Mouse (Mus musculus) c-Kit-positive CD71-positive TER-119-positive erythroid progenitor cells, embryonic 14.5 days (primary cell): ENCODE measurements around the gene L3mbtl4.

Experiments used
- DNase-seq: peaks from one replicate; pipeline ENCODE4 v3.0.0-alpha.2; 2013; ENCODE audit warnings: low spot score

L3mbtl4 gene

DNA sequence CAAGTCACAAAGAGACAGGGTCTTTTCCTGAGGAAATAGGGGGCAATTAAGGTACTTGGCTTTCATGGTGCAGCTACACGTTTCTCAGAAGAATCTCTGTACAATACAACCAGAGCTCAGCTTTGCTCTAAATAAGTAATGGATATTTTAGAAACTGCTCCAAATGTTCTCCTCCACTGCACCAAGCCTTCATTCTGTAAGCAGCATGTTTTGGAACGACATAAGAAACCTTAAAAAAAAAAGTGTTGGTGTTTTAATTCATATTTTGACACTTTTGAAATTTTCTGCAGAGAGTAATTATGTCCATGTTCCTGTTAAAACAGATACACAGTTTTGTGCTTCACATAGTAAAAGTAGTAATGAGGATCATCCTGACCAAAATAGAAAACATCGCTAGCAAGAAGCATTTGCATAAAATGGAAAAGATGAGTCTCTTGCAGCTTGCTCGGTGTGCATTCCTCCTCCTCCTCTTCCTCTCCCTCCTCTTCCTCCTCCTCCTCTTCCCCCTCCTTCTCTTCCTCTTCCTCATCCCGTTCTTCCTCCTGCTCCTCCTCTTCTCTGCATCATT lies 369.0 kb downstream of the L3mbtl4 start:
- no peak for DNase-seq

DNA sequence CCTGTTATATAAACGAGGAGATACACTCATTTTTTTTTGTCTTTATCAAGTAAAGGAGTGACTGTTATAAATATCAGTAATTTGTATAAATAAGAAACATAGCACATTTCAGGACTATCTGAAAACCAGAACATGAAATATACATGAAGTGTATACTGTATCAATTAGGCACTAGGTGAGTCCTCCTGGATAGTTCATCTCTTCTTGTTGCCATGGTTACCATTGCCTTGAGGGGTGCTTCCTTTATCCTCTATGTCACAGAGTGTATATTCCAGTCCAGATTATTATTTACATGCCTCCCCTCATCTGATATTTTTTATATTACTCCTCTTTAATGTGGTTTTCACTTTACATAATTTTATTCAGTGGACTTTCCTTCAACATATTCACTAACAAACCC lies 392.9 kb downstream of the L3mbtl4 start:
- no peak for DNase-seq

DNA sequence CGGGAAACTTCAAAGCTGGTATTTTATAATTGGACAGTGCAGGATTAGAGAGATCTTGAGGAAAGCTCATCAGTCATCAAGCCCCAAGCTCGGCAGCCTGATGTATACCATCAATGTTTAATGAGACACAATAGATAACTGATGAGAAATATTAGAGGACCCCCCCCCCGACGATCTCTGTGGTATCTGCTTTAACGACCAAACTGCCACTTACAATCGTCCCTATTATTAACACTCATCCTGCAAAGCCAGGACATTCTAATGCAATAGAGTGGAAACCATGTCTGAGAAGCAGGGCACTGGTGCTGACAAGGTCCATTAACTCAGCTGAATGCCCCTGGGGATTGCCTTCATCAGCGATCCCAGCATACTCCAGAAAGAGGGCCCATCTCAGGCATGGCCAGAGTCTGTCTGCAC lies 398.5 kb downstream of the L3mbtl4 start:
- DNase-seq: no peak

DNA sequence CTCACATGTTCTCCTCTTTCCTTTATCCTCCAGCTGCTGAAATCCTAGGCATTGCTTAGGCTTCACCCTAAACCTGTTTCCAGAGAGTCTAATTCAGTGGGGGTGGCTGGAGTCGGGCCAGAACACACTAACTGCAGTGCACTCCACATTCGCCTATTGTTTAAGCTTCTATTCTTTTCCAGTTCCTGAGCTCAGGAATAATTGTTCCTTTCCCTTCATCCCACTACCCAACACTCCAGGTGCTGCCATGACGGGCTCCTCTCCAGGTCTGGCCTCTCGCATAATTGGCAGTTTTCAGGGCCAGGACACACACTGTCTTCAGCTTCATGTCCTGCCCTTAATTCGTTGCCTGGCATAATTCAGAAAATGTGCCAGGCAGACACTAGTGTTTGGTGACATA lies 437.1 kb downstream of the L3mbtl4 start:
- DNase-seq: no peak

DNA sequence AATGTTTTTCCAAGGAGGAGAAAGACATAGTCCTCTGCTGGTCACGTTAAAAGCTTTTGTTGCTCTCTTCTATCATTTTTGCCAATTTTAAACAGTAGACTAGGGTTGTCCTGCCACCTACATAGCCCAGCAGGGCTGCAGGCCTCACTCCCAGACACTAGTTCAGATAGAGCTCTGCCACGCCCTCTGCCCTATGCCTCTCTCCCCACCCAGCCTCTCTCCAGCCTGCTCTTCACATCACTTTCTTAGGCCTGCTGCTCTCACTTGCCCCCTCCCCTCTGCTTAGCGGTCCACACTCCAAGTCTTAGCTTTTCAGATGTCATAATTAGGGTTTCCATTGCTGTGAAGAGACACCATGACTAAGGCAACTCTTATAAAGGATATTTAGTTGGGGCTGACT lies 437.8 kb downstream of the L3mbtl4 start:
- DNase-seq: no peak

DNA sequence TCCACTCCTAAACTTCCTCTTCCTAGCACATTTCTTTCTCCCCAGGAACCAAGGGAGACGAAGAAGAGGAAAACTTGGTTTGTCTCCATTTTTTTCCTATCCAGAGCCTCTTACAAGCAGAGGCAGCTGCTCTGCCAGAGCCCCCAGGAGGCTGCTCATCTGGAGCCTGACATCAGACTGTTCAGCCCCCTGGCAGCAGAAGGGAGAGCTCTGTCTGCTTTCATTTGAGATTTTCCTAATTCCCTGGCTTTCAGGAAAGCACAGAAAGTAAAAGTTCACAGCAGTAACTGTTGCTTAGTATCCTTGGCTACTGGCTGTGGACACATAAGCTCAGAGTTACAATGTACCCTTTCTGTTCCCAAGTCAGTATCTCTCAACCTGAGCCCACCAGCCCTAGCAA lies 474.7 kb downstream of the L3mbtl4 start:
- DNase-seq: no peak

DNA sequence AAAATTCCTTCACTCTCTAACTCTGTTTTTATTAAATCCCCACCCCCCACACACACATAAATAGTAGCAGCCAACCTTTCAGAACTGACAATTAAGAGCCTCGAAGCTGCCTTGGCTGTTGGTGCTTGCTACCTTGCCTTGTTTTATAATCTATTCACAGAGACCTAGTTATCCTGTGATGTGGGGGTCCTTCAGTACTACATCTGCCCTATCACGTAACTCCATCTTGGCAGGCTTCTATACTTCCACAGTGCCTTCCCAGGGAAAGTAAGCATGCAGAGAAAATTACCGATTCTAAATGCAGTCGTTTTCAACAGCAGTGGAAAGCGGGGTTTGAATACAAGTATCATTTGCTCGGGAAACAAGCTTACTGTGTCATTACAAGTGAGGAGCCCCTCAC lies 476.9 kb downstream of the L3mbtl4 start:
- DNase-seq: no peak

DNA sequence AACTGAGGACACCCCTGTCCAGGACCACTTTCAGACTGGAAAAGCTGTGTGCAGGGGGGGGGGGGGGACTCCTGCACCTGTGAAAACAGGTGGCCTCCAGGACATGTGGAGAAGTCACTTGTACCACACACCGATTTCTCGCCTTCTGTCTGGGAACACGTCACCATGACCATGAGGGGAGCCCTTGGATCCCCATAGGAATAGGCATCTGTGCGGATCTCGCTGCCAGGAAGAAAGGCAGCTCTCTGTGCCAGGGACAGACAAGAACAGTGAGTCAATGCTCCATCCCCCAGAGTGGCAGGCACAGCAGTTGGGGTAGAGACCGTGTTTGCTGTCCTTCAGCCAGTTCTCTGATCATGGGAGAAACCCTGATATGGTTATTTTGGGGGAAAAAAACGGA lies 479.5 kb downstream of the L3mbtl4 start:
- no peak for DNase-seq

DNA sequence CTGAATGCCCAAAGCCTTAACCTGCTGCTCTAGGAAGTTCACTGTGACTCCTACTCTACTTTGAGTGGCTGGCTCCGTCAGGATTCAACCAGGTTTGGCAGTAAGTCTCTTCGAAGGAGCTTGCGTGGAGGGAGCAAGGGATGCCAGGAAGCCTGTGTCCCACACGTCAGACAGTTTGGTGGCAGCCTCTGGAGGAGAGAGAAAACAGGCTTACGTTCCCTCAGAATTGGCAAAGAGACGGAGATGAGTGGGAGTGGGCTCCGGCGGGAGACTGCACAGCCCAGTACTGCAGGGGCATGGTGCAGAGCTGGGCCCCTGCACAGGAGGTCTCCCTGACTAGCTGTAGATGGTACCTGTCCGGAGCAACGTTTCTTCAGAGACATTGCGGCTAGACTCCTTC lies 481.2 kb downstream of the L3mbtl4 start:
- DNase-seq: no peak

DNA sequence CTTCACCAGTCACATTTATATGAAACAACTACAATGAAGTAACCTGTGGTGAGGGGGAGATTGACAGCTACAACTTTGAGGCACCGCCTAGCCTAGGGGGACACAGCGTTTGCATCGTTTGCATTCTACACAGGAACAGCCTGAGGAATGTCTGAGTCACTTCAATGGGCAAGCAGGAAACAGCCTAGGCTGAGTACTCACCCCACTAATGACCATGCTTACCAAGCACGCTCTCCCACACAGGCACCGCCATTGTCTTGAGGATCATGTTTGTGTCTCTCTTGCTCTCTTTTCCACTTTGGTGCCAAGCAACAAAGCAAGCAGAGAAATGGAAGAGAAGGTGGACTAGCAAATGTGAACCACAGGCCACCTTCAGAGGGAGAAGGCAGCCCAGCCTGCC lies 484.8 kb downstream of the L3mbtl4 start:
- DNase-seq: no peak

DNA sequence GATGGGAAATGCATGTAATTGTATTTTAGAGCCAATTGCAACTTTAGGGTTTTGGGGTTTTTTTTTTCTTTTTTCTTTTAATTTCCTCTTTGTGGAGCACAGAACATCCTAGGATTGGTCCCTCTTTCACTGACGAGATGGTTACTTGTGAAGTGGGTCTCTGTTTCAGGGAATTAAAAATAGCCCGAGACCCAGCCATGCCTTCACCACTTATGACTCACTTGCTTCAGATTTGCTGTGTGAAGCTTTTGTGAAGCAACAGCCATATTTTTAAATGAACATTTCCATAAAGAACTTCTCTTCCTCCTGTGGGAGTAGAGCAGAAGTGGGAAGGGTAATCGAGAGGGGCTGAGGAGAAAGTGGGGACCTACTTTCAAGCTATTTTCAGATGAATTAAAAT lies 485.3 kb downstream of the L3mbtl4 start:
- no peak for DNase-seq

DNA sequence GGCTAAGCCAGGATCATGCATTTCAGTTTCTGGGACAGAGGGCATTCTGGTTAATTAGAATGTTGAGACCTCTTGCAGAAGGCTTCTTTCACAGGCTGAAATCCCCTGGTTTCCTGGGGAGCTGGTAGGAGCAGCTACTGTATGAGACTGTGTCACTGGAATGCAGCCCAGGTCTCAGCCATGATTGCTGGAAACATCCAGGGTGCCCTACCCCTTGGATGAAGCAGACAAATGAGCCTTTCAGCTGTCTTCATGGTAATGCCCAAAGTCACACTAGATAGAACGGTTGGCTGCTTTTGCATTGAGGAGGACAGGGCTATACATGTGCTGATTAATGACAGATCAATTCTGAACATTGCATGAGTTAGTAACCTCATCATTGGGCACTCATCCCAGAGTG lies 486.4 kb downstream of the L3mbtl4 start:
- DNase-seq: no peak

DNA sequence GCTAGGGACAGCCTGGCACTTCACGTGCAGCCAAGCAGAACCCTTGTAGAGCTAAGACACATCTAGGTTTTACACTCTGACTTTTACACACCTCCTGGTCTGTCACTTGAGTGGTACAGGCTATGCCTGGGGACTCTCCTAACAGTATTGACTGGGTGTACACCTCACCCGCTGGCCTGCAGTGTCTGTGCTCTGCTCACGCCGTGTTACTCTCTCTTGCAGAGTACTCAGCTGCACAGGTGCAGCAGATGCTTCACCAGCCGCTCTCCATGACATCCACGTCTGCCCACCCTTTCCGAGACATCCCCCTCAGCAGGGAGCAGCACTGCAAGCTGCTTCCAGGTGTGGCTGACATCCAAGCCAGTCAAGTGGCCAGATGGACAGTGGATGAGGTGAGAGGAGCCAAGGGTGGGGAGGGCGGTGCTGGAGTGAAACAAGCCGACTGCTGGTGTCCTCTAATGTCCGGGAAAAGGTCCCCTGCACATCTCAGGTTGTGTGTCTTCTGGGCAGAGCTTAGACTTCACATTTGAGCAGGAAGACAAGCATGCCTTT lies 490.8 kb downstream of the L3mbtl4 start:
- no peak for DNase-seq

DNA sequence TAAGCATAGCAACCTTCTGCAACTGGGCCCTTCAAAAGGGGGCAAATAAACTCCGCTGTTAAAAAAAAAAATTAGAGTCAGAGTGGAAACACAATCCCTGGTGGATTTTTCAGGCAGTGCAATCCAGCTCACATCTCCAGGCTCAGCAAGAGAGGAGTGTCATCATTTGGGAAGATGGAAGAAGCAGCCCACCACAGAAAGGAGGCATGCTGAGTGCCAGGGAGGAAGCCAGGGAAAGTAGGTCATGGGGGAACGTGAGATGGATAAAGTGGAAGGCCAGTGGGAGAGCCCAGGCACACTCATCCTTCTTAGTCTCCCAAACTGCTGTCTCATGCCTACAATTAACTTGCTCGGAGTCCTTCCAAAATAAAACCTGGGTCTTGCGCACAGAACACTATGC lies 496.0 kb downstream of the L3mbtl4 start:
- DNase-seq: no peak

DNA sequence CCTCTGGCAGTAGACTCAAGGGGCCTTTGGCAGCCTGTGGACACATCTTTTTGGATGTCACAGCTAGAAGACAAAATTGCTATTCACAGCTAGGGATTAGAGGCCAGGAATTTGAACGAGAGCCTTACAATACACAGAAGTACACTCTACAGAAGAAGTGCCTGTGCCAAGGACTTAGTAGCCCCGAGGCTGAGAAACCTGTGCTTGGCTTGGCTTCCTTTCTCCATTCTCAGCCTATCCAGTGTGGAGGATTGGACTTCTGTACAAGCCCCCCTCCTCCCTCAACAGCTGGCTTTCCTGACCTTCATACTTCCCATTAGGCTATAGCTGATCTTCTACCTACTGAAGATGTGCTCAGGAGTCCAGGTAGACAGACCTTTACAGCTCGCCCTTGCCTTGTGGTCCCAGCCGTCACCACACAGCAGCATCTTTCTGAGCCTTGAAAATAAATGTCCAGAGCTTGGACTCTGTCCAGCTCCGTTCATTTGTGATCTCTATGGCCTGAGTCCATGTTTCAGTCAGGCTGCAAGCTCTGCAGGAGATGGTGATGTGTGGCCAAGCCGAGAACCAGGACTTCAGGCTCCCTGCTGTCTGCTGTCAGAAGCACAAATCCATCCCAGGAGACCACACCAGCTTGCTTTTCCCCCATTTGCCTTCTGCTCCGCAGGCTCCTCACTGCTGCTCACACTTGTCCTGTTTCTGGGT lies 497.6 kb downstream of the L3mbtl4 start:
- no peak for DNase-seq

DNA sequence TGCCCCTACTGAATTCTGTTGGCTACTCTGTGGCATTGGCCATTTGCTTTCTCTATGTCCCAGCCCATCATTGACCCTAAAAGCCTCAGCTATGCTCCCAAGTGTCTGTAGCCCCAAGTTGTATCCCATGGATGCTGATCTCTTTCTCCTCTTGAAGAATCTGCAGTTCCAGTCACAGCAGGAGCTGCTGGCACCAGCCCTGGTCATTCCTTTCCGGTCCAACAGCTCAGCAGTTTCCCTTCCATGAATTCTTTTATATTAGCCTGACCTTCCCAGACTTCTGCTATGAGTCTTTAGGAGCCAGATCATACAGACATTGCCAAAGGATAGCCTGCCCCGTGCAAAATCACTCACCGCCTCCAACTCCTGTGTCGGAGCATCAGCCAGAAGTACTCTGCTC lies 520.1 kb downstream of the L3mbtl4 start:
- DNase-seq: no peak

DNA sequence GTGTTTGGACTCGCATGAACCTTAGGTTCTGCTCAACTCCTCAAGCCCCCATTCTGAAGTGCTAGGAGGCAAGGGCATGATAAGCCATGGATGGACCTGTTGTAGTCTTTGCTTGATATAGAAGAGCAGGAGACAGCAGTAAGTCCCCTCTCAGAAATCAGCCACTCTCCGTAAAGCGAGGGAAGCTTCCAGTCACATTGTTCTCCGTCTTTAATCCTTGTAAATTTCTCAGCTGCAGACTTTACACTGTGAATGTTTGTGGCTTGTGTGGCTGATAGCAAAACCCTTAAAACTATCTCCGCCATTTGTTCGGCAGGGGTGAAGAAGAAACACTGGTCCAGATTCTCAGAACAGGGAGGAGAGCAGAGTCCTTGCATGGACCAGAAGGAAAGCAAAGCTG lies 552.7 kb downstream of the L3mbtl4 start, which contains the start of gene Tmem200c:
TSS of gene Tmem200c (plus strand) at position 301 of the 400 bp plus-strand sequence.
- no peak for DNase-seq
